Mouse (Mus musculus): Measurements from ENCODE around the gene Cct8. TPM values are rescaled to one million over a fixed set of nuclear protein-coding genes. Genes with fewer than 3 reads are reported as not detected.

Gene Cct8
- polyA plus RNA-seq, 1 experiment = 15.0 TPM

- DNase-seq (ENCODE audit: low read depth in 1 of 2, low spot score in 2 of 2) = no peak
- Histone ChIP-seq H3K27me3 (ENCODE audit: control insufficient read depth, insufficient read depth, low read length) (no peaks in the 10 kb centered on the region), H3K4me1 (ENCODE audit: control insufficient read depth, insufficient read depth, insufficient read length) (peaks cover 6% of the 10 kb centered on the region; the same call in 1 of the 2 replicates), H3K27ac (ENCODE audit: insufficient read depth, low read length) (no peak overlapping the region), H3K4me3 (ENCODE audit: extremely low read depth, insufficient read depth, insufficient read length) (no peak overlapping the region), H3K36me3 (ENCODE audit: control insufficient read depth, insufficient read depth, low read length) (no peaks in the 10 kb centered on the region)
- WGBS = 89% methylated on average over 3 of the region's 3 CpGs
- TF ChIP-seq CTCF (IDR thresholded peaks at IDR 0.05; ENCODE audit: extremely low read depth, insufficient read depth, insufficient read length, insufficient replicate concordance) = no peak
- TF ChIP-seq POLR2A (IDR thresholded peaks at IDR 0.05; ENCODE audit: low read depth, low read length) = no peak
These were observed 50.1 kb downstream of the Cct8 start for GRCm38 (mm10) chr16:87445528-87445927.

- Histone ChIP-seq H3K36me3 (ENCODE audit: control insufficient read depth, insufficient read depth, low read length) (no peaks in the 10 kb centered on the region), H3K27ac (ENCODE audit: insufficient read depth, low read length) (no peak overlapping the region), H3K4me3 (ENCODE audit: extremely low read depth, insufficient read depth, insufficient read length) (no peak overlapping the region), H3K4me1 (ENCODE audit: control insufficient read depth, insufficient read depth, insufficient read length) (peaks cover 6% of the 10 kb centered on the region; the same call in 1 of the 2 replicates), H3K27me3 (ENCODE audit: control insufficient read depth, insufficient read depth, low read length) (no peaks in the 10 kb centered on the region)
- no peak for TF ChIP-seq POLR2A (IDR thresholded peaks at IDR 0.05; ENCODE audit: low read depth, low read length)
- no peak for TF ChIP-seq CTCF (IDR thresholded peaks at IDR 0.05; ENCODE audit: extremely low read depth, insufficient read depth, insufficient read length, insufficient replicate concordance)
- DNase-seq (ENCODE audit: low read depth in 1 of 2, low spot score in 2 of 2) = no peak
These were observed 50.6 kb downstream of the Cct8 start for GRCm38 (mm10) chr16:87445110-87445509.

- Histone ChIP-seq H3K27me3 (ENCODE audit: control insufficient read depth, insufficient read depth, low read length) (no peaks in the 10 kb centered on the region), H3K4me1 (ENCODE audit: control insufficient read depth, insufficient read depth, insufficient read length) (peaks cover 6% of the 10 kb centered on the region; the same call in 1 of the 2 replicates)
- WGBS = 42% methylated on average over 1 of the region's 1 CpGs
These were observed 51.6 kb downstream of the Cct8 start for GRCm38 (mm10) chr16:87444071-87444470.

GRCm38 (mm10) chr16:87443245-87443644, 52.4 kb downstream of the Cct8 start:
- Histone ChIP-seq H3K4me3 (ENCODE audit: extremely low read depth, insufficient read depth, insufficient read length) (no peak overlapping the region), H3K27ac (ENCODE audit: insufficient read depth, low read length) (no peak overlapping the region), H3K4me1 (ENCODE audit: control insufficient read depth, insufficient read depth, insufficient read length) (peaks cover 6% of the 10 kb centered on the region; the same call in 1 of the 2 replicates), H3K36me3 (ENCODE audit: control insufficient read depth, insufficient read depth, low read length) (no peaks in the 10 kb centered on the region), H3K27me3 (ENCODE audit: control insufficient read depth, insufficient read depth, low read length) (no peaks in the 10 kb centered on the region)
- no peak for DNase-seq (ENCODE audit: low read depth in 1 of 2, low spot score in 2 of 2)
- no peak for TF ChIP-seq CTCF (IDR thresholded peaks at IDR 0.05; ENCODE audit: extremely low read depth, insufficient read depth, insufficient read length, insufficient replicate concordance)

More at GRCm38 (mm10) chr16:87444071-87444470, 51.6 kb downstream of the Cct8 start:
- DNase-seq (ENCODE audit: low read depth in 1 of 2, low spot score in 2 of 2) = no peak
- H3K4me3 ChIP-seq (ENCODE audit: extremely low read depth, insufficient read depth, insufficient read length) = no peak overlapping the region
- H3K27ac ChIP-seq (ENCODE audit: insufficient read depth, low read length) = no peak overlapping the region
- H3K36me3 ChIP-seq (ENCODE audit: control insufficient read depth, insufficient read depth, low read length) = no peaks in the 10 kb centered on the region
- TF ChIP-seq CTCF (IDR thresholded peaks at IDR 0.05; ENCODE audit: extremely low read depth, insufficient read depth, insufficient read length, insufficient replicate concordance) (no peak), POLR2A (IDR thresholded peaks at IDR 0.05; ENCODE audit: low read depth, low read length) (no peak)

GRCm38 (mm10) chr16:87442291-87442690, 53.4 kb downstream of the Cct8 start:
- no peak overlapping the region for H3K4me3 ChIP-seq (ENCODE audit: extremely low read depth, insufficient read depth, insufficient read length)
- H3K27ac ChIP-seq (ENCODE audit: insufficient read depth, low read length) = no peak overlapping the region
- DNase-seq (ENCODE audit: low read depth in 1 of 2, low spot score in 2 of 2) = no peak
- 71% methylated on average over 5 of the region's 5 CpGs for WGBS
- peaks cover 6% of the 10 kb centered on the region; the same call in 1 of the 2 replicates for H3K4me1 ChIP-seq (ENCODE audit: control insufficient read depth, insufficient read depth, insufficient read length)
- TF ChIP-seq CTCF (IDR thresholded peaks at IDR 0.05; ENCODE audit: extremely low read depth, insufficient read depth, insufficient read length, insufficient replicate concordance) (no peak), POLR2A (IDR thresholded peaks at IDR 0.05; ENCODE audit: low read depth, low read length) (no peak)
- no peaks in the 10 kb centered on the region for H3K36me3 ChIP-seq (ENCODE audit: control insufficient read depth, insufficient read depth, low read length)
- H3K27me3 ChIP-seq (ENCODE audit: control insufficient read depth, insufficient read depth, low read length) = no peaks in the 10 kb centered on the region

GRCm38 (mm10) chr16:87441089-87441488, 54.6 kb downstream of the Cct8 start:
- H3K4me1 ChIP-seq (ENCODE audit: control insufficient read depth, insufficient read depth, insufficient read length) = peaks cover 6% of the 10 kb centered on the region; the same call in 1 of the 2 replicates
- no peaks in the 10 kb centered on the region for H3K36me3 ChIP-seq (ENCODE audit: control insufficient read depth, insufficient read depth, low read length)
- TF ChIP-seq CTCF (IDR thresholded peaks at IDR 0.05; ENCODE audit: extremely low read depth, insufficient read depth, insufficient read length, insufficient replicate concordance) (no peak), POLR2A (IDR thresholded peaks at IDR 0.05; ENCODE audit: low read depth, low read length) (no peak)
- H3K4me3 ChIP-seq (ENCODE audit: extremely low read depth, insufficient read depth, insufficient read length) = peak overlapping the region; percentile 99; the same call in 1 of the 2 replicates
- WGBS = 5% methylated on average over 9 of the region's 9 CpGs
- no peak overlapping the region for H3K27ac ChIP-seq (ENCODE audit: insufficient read depth, low read length)
- DNase-seq (ENCODE audit: low read depth in 1 of 2, low spot score in 2 of 2) = peak in 1 of 2 experiments; percentile 27
- no peaks in the 10 kb centered on the region for H3K27me3 ChIP-seq (ENCODE audit: control insufficient read depth, insufficient read depth, low read length)

- Histone ChIP-seq H3K27me3 (ENCODE audit: control insufficient read depth, insufficient read depth, low read length) (no peaks in the 10 kb centered on the region), H3K4me3 (ENCODE audit: extremely low read depth, insufficient read depth, insufficient read length) (peak within 1 kb of the TSS; percentile 99), H3K4me1 (ENCODE audit: control insufficient read depth, insufficient read depth, insufficient read length) (peaks cover 6% of the 10 kb centered on the region; the same call in 1 of the 2 replicates), H3K36me3 (ENCODE audit: control insufficient read depth, insufficient read depth, low read length) (no peaks in the 10 kb centered on the region), H3K27ac (ENCODE audit: insufficient read depth, low read length) (peak within 1 kb of the TSS; percentile 98)
- TF ChIP-seq CTCF (IDR thresholded peaks at IDR 0.05; ENCODE audit: extremely low read depth, insufficient read depth, insufficient read length, insufficient replicate concordance) (no peak), POLR2A (IDR thresholded peaks at IDR 0.05; ENCODE audit: low read depth, low read length) (no peak; the same call in none of the 2 replicates)
- under 1% methylated on average over 38 of the region's 38 CpGs for WGBS
- peak; percentile 91 to 92 for DNase-seq (ENCODE audit: low read depth in 1 of 2, low spot score in 2 of 2)
These were observed 55.4 kb downstream of the Cct8 start, which contains the start of gene Rwdd2b for GRCm38 (mm10) chr16:87440184-87440686. TSS of gene Rwdd2b (minus strand) at chr16:87440573.
